In the genomic region with DNA sequence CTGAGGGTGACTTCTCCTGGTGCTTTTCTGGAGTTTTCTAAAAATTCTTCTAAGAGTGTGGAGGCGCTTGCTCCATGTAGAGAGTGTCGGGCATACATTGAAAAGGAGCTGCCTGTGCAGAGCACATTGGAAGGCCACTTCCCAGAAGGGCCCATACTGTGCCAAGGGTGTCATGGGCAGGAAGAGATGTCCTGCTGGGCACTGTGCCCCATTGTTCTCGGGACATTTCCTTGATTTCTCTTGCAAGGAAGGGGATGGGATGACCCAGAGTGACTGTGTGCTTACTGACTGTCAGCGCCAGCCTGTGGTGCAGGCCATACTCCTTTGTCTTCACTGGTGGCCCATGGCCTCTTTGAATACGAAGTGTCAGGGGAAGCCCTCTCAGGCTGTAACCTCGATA, we compare ENCODE assay signal across 31 mouse cellular contexts. TPM values are rescaled to one million over a fixed set of nuclear protein-coding genes. Genes with fewer than 3 reads are reported as not detected.
"Had no signal": no experiment of that assay in that cellular context is flagged by ENCODE, and none has a peak within 500 bp of the region (broad histone marks: within the 10 kb centered on the region; RNA-seq: fewer than 3 reads in every experiment).

No protein-coding gene starts in this region.

- H3K27ac ChIP-seq: gastrocnemius, adult 2 months; heart, embryonic 10.5 days; hindbrain, embryonic 10.5 days; hindbrain, embryonic 12.5 days; hindbrain, embryonic 14.5 days; intestine, embryonic 15.5 days; kidney, embryonic 15.5 days; kidney, postnatal 0 days; limb, embryonic 13.5 days; limb, embryonic 15.5 days had no signal

- H3K4me3 ChIP-seq: gastrocnemius, adult 2 months; heart, embryonic 10.5 days; heart, embryonic 12.5 days; hindbrain, embryonic 10.5 days; hindbrain, embryonic 12.5 days; intestine, embryonic 15.5 days; kidney, embryonic 15.5 days; limb, embryonic 13.5 days; limb, embryonic 15.5 days had no signal

- H3K9ac ChIP-seq: heart, embryonic 12.5 days; hindbrain, embryonic 12.5 days; hindbrain, embryonic 14.5 days; intestine, embryonic 15.5 days; kidney, embryonic 15.5 days; limb, embryonic 13.5 days; limb, embryonic 15.5 days had no signal

- H3K4me2 ChIP-seq: heart, embryonic 12.5 days; hindbrain, embryonic 12.5 days; hindbrain, embryonic 14.5 days; intestine, embryonic 15.5 days; kidney, embryonic 15.5 days; limb, embryonic 13.5 days; limb, embryonic 15.5 days had no signal

- H3K9me3 ChIP-seq: heart, embryonic 10.5 days; heart, embryonic 12.5 days; hindbrain, embryonic 10.5 days; hindbrain, embryonic 12.5 days; intestine, embryonic 15.5 days; kidney, embryonic 15.5 days; limb, embryonic 13.5 days; limb, embryonic 15.5 days had no signal

- H3K4me1 ChIP-seq: heart, embryonic 10.5 days; heart, embryonic 12.5 days; hindbrain, embryonic 10.5 days; hindbrain, embryonic 12.5 days; intestine, embryonic 15.5 days; kidney, embryonic 15.5 days; limb, embryonic 13.5 days; limb, embryonic 15.5 days had no signal

- DNase-seq: gastrocnemius, adult 2 months; gastrocnemius, postnatal 10 days; gastrocnemius, postnatal 25 days; heart, adult 18-20 months; heart, postnatal 10 days; heart, postnatal 4 days; kidney, adult 18-20 months; kidney, adult 8-10 months; kidney, postnatal 14 days; kidney, postnatal 36 days; layer of hippocampus, adult 9-11 months; layer of hippocampus, postnatal 36 days; left cerebral cortex, postnatal 4 days had no signal

- H3K36me3 ChIP-seq: heart, embryonic 10.5 days; heart, embryonic 12.5 days; hindbrain, embryonic 10.5 days; hindbrain, embryonic 12.5 days; intestine, embryonic 15.5 days; kidney, embryonic 15.5 days; limb, embryonic 13.5 days; limb, embryonic 15.5 days had no signal

- H3K27me3 ChIP-seq: heart, embryonic 12.5 days; hindbrain, embryonic 12.5 days; intestine, embryonic 15.5 days; kidney, embryonic 15.5 days; limb, embryonic 13.5 days; limb, embryonic 15.5 days had no signal

- ATAC-seq: hindbrain, embryonic 16.5 days; inflammation-experienced regulatory T-cells, adult 6 months; intestine, embryonic 15.5 days; intestine, postnatal 0 days had no signal

RNA-seq across cellular contexts. Expression of a gene that starts 0.6 kb away (rescaled TPM):
- polyA plus RNA-seq: frontal cortex, adult 2 months; heart, embryonic 10.5 days; heart, embryonic 12.5 days; heart, embryonic 14.5 days; heart, embryonic 16.5 days; hindbrain, embryonic 10.5 days; hindbrain, embryonic 12.5 days; hindbrain, embryonic 14.5 days; hindbrain, embryonic 16.5 days; inflammation-experienced regulatory T-cells, adult 6 months; intestine, embryonic 15.5 days; kidney, embryonic 15.5 days; kidney, postnatal 0 days; large intestine, adult 2 months; limb, embryonic 11.5 days; limb, embryonic 13.5 days; limb, embryonic 15.5 days had no signal

RNA-seq across cellular contexts. Expression of a gene that starts 33.2 kb away (rescaled TPM):
- polyA plus RNA-seq: inflammation-experienced regulatory T-cells, adult 6 months had no signal
